Mouse (Mus musculus) kidney, adult 9 months (tissue): ENCODE measurements around the gene Llgl1.
A peak's percentile ranks its signal among the peaks of the same experiment; 100 is the strongest.

Source experiments
- DNase-seq: peaks from one replicate; pipeline ENCODE4 v3.0.0; 2022

The Llgl1 gene

DNA sequence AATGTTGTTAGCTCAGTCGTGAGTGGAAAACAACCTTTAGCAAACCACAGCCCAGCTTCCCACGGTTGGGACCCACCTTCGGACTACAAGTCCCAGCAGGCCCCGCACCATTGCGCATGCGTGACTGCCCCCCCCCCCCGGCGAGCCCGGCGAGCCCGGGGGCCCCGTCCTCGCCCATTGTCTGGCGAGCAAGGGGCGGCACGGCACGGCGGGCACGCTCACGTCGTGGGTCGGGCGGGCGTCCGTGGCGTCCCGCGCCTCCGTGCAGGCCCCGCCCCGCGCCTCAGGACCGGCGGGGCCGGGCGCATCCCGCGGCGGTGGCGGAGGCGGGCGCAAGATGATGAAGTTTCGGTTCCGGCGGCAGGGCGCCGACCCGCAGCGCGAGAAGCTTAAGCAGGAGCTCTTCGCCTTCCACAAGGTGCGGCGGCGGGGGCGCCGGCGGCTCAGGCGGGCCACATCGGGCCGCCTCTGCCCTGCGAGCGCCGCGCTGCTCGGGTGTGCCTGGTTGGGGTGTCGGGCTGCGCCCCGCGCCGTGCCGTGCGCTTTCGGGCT lies at the start of gene Llgl1:
TSS of gene Llgl1 (plus strand) at position 200 of the 552 bp plus-strand sequence.
- peak; percentile 84 for DNase-seq

DNA sequence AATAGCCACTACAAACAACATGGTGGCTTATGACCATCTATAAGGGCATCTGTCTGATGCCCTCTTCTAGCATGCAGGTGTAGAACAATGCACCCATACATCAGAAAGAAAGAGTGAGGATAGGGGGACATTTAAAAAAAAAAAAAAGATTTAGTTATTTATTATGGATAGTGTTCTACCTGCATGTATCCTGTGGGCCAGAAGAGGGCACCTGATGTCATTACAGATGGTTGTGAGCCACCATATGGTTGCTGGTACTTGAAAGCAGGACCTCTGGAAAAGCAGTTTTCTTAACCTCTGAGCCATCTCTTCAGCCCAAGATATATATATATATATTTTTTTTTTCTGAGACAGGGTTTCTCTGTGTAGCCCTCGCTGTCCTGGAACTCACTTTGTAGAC lies 3.4 kb upstream of the Llgl1 start:
- DNase-seq = peak; percentile 10

DNA sequence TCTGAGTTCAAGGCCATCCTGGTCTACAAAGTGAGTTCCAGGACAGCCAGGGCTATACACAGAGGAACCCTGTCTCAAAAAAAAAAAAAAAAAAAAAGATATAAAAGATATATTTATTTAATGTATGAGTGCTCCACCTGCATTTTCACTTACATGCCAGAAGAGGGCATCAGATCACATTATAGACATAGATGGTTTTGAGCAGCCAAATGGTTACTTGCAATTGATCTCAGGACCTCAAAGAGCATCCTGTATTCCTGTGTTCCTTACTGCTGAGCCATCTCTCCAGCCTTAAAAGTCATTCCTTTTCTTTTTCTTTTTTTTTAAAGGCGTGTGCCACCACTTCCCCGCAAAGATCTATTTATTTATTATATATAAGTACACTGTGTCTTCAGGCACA lies 2.0 kb upstream of the Llgl1 start:
- DNase-seq = peak; percentile 36

GRCm38 (mm10) chr11:60698806-60699523 lies 558 bp upstream of the Llgl1 start:
- peak; percentile 71 for DNase-seq

DNA sequence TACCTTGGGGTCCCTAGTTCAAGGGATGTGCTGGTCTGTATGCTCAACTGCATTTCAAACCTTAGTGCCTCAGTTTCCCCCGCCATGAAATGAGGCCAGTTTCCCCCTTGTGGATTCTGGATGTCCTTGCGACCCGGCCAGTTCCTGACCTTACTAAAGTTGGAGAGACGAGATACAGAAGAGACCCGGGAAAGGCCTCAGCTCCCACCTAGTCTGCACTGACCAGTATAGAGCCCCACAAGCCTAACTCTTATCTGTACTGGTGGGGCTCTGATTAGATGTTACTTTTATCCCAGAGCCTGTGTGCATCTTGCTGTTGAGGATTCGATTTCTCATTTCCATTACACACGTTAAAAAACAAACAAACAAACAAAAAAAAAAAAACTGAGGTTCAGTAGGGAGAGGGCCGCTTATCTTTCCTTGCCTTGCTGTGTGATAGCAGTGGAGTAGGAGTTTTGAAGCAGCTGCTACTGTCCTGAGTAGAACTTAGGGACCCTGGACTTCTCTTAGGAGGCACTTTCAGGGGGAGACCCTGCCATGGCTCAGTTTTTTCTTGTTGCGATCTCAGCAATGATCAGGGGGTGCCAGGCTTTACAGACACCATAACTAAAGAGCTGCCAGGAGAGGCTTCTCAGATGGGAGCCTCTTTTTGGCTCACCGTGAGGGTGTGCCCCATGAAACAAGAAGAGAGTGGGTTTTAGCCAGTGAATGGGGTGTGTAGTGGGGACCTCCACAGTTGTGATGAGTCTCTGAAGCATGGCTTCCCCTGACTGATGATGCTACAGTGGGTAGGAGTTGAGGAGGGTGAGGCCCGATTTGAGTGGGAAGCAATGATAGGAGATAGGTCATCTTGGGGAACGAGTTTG lies 1.0 kb downstream of the Llgl1 start:
- peak; percentile 12 for DNase-seq

DNA sequence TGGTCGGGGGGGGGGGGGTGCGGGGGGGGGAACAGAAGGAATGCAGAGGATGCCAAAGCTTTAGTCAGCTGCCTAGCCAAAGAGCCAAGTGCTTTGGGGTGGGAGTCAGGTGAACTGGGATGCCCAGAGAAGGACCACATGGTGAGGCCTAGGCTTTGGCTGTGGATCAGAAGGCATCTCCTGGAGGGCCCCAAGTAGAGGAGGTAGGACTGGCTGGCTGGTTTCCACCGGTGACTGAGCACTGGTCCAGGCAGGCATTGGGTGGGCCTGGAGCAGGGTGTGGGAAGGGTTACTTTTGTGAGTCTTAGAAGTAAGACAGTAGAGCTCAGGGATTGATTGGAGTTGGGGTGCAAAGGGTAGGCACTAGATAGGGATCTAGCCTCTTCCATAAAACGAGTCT lies 2.1 kb downstream of the Llgl1 start:
- peak; percentile 6 for DNase-seq

DNA sequence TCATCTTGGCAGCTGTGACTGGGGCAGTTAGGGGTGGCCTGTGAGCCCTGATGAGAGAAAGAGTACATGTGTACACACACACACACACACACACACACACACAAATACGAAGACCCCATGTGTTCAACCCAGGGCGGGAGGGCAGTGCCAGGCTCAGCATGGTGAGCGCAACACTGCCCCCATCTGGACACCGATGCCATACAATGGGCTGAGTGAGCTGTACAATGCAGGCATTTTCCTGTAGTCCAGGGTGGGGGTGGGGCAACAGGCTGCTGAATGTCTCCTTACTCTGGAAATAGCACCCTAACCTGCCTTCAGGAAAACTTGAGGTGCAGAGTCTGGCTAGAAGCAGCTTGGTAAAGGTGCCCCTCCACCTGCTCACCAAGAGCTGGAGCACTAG lies 3.6 kb downstream of the Llgl1 start:
- peak; percentile 71 for DNase-seq

DNA sequence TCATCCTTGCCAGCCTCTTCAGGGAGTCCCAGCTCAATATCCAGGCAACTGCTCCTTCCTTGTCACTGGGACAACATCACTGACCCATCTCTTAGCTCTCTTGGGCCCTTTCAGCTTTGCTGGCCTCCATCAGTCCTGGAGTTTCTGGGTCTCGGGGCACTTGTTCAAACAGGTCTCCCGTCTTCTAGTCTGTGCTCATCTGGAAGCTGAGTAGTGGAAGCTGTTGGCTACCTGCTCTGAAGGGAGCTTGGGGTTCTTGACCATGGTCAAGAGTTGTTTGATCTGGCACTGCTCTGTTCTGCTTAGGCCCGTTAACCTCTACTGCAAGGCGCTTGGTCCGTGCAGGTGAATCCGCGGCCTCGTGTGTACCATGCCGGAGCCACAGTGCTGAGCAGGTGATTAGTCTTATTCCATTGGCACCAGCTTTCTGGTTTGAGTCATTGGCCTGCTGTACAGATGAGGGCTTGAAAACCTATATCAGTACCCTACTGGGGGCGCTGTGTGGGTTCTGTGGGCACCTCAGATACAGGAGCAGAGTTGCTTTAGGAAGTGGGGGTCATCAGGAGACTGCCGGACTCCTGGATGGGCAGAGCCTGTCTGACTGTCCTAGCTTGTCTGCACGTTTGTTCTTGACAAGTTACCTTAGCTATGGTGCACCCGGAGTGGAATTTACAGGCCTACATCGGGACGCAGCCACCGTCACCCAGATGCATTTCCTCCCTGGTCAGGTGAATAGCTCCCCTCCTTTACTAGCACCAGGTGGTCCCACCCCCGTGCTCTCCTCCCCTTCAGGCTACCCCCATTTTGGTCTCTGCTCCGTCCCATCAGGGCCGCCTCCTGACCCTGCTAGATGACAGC lies 4.7 kb downstream of the Llgl1 start:
- peak; percentile 7 for DNase-seq

- DNase-seq = no peak
Measured at GRCm38 (mm10) chr11:60705255-60705654, 5.7 kb downstream of the Llgl1 start.

DNA sequence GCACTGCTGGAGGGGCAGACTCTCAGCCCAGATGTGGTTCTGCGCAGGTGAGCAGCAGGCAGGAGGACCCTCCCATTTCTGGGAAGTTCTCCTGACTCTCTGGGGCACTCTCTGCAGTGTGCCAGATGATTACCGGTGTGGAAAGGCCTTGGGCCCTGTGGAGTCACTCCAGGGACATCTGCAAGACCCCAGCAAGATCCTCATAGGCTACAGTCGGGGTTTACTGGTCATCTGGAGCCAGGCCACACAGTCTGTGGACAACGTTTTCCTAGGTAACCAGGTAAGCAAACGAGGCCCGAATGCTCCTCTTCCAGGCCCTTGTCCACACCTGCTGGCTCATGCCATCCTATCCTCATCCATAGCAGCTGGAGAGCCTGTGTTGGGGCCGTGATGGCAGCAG lies 6.6 kb downstream of the Llgl1 start:
- peak; percentile 3 for DNase-seq

DNA sequence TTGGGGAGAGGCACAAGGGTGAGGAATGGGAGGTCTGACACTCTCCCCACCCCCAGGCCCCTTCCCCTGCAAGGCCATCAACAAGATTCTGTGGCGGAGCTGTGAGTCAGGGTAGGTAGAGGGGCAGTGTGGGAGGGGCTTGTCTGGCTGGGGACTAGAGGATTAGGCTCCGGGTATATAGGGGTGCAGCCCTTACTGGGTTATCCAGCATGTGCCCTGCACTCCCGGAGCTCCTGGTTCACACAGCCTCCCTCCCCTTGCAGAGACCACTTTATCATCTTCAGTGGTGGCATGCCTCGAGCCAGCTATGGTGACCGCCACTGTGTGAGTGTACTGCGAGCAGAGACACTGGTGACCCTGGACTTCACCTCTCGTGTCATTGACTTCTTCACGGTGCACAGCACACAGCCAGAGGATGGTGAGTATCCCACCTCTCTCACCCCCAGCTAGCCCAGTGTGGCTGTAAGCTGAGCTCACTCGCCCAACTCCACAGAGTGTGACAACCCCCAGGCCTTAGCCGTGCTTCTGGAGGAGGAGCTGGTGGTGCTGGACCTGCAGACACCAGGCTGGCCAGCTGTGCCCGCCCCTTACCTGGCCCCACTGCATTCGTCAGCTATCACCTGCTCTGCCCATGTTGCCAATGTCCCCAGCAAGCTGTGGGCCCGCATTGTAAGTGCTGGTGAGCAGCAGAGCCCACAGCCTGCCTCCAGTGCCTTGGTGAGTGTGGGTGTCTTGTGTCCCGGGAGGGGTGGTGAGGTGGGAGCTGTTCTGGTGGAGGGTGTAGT lies 7.4 kb downstream of the Llgl1 start:
- DNase-seq = no peak

GRCm38 (mm10) chr11:60707672-60708071 lies 8.1 kb downstream of the Llgl1 start:
- peak; percentile 95 for DNase-seq

GRCm38 (mm10) chr11:60708631-60709030 lies 9.1 kb downstream of the Llgl1 start:
- DNase-seq = no peak

DNA sequence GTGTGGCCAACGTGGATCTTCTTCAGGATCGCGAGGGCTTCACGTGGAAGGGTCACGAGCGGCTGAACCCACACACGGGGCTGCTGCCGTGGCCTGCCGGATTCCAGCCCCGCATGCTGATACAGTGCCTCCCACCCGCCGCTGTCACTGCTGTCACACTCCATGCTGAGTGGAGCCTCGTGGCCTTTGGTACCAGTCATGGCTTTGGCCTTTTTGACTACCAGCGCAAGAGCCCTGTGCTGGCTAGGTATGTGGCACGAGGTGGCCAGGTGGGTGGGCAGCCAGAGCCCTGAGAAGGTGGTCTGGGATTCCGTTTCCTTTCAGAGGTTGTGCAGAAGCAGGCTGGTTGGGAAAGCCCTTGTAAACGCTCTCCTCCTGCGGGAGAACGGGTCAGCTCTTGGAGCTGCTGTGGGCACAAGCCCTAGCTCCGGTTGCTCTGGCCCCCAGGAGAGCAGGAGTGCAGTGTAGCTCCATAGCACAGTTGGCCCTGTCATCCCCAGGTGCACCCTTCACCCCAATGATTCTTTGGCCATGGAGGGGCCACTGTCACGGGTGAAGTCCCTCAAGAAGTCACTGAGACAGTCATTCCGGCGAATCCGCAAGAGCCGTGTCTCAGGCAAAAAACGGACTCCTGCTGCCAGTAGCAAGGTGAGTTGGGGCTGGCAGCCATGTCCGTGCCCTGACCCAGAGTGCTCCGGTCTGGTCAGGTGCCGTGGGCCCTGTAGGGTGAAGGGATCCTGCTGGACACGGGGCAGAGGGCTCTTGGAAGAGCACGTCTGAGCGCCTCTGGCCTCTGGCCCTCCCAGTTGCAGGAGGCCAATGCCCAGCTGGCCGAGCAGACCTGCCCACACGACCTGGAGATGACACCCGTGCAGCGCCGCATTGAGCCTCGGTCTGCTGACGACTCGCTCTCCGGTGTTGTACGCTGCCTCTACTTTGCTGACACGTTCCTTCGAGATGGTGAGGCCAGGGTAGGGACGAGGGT lies 10.2 kb downstream of the Llgl1 start:
- no peak for DNase-seq

- no peak for DNase-seq
Measured at GRCm38 (mm10) chr11:60711218-60711617, 11.7 kb downstream of the Llgl1 start.

DNA sequence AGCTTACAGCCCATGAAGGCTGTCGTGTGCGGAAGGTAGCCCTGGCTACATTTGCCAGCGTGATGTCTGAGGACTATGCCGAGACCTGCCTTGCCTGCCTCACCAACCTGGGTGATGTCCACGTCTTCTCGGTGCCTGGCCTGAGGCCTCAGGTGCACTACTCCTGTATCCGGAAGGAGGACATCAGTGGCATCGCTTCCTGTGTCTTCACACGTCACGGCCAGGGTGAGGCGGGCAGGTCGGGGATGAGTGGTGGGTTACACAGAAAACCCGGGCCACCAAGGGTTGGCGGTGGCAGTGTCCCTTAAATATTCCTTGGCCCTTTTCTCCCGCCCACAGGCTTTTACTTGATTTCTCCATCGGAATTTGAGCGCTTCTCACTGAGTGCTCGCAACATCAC lies 12.5 kb downstream of the Llgl1 start:
- DNase-seq = no peak

- DNase-seq = no peak
Measured at GRCm38 (mm10) chr11:60712639-60713255, 13.2 kb downstream of the Llgl1 start.

DNA sequence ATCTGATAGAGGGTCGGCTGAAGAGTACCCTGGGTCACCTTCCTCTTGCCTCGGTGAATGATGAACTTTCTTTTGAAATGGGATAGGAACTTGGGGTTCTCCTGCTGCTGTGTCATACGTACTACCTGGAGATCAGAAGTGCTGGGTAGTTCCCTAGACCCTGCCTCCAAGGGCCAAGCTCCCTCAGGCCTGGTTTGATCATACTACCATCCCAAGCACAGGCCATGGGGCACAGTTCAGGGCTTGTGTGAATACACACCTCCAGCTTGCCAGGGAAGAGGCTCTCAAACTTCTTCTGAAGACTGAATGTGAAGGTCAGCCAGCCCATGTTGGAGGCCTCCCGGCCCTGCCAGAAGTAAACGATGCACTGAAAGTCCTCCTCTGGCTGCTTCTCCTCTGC lies 16.3 kb downstream of the Llgl1 start:
- no peak for DNase-seq

DNA sequence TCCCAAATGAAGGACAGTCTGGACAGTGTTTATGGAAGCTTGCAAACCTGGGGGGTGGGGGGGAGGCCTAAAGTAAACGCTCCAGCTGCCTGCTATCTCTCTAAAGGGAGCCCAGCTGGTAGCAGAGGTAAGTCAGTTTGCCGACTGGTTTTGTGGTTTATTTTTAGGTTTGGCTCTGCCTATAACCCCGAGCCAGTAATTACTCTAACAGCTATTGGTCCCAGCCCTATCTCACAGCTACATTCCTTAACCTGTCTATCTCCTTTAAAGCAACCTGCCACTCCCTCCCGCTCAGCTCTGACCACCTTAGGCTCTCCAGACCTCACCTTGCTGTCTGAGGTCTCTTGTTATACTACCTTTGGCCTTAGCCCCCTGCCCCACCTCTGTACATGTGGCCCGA lies 19.7 kb downstream of the Llgl1 start:
- no peak for DNase-seq
